Comparison of ENCODE assay signal across 8 mouse cellular contexts in the genomic region with DNA sequence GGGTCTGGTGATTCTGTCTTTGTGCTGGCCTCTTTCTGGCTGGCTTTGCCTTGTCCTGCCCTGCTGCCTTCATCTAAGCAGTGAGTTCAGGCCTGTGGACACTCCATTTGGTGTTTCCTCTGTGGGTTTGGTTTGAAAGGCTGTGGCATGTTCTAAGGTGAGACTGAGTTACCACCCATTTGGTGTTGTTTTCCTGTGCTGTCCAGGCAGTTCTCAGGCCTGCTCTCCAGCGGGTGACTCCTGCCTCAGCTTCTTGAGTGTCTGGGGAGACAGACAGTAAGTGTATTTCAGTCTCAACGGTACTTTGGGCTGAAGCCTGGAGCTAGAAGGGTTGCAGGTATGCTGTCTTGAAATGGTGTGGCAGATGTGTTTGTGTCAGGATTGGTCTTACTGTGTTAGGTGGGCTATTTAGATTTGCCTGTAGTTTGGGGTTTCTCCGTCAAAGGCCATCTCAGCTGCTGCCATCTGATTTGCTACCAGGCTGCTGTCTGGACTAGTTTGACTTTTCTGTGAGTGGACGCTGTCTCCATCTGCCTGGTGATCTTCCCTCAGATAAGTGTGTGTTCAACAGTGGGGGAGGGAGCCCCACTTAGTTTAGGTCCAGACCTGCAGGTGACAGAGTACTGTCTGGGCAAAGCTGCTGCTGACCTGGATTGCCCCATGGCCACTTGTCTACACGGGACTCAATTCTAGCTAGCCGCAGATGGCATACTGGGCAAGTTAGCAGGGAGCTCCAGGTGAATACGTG. TPM values are rescaled to one million over a fixed set of nuclear protein-coding genes. Genes with fewer than 3 reads are reported as not detected.
A peak's percentile ranks its signal among the peaks of the same experiment; 100 is the strongest.
DNase-seq lines count a peak whose midpoint lies in the region; ATAC-seq and TF ChIP-seq lines count a peak whose summit lies in the region.

No protein-coding gene starts in this region.

- H3K27ac ChIP-seq in testis, adult 2 months (ENCODE audit: control insufficient read depth, insufficient read depth, low read depth, low read length) = 0 out of 2 replicates have a peak overlapping the region, but pooled peaks have one; percentile 11
- H3K27ac ChIP-seq in limb, embryonic 15.5 days = peak overlapping the region; percentile 67

- H3K9me3 ChIP-seq in limb, embryonic 15.5 days = no peaks in the 10 kb centered on the region

- peak; percentile 31 for DNase-seq in cerebellum, adult 9-11 months
- no peak for DNase-seq in cerebellum, postnatal 14 days
- no peak for DNase-seq in testis, postnatal 14 days (ENCODE audit: low spot score)
- DNase-seq in testis, postnatal 10 days (ENCODE audit: low spot score) = no peak
- DNase-seq in adrenal gland, postnatal 4 days (ENCODE audit: low spot score in 2 of 2) = no peak
- DNase-seq in embryo, embryonic 9.5 days (ENCODE audit: extremely low spot score) = no peak

- peaks cover 24% of the 10 kb centered on the region for H3K4me1 ChIP-seq in testis, adult 2 months (ENCODE audit: control insufficient read depth, insufficient read depth, low read length)
- H3K4me1 ChIP-seq in limb, embryonic 15.5 days = peaks cover 66% of the 10 kb centered on the region

- TF ChIP-seq CTCF in testis, adult 2 months (IDR thresholded peaks at IDR 0.05; ENCODE audit: control insufficient read depth, insufficient read depth, insufficient replicate concordance, low read depth, low read length) = no peak

- no peaks in the 10 kb centered on the region for H3K27me3 ChIP-seq in testis, adult 2 months (ENCODE audit: control insufficient read depth, insufficient read depth, low read length)
- H3K27me3 ChIP-seq in limb, embryonic 15.5 days = no peaks in the 10 kb centered on the region

- H3K4me2 ChIP-seq in limb, embryonic 15.5 days = peak overlapping the region; percentile 82

- ATAC-seq in limb, embryonic 15.5 days (ENCODE audit: insufficient number of reproducible peaks, low FRiP score, low TSS enrichment, low read depth) = no peak

- WGBS in limb, embryonic 15.5 days = 33% methylated on average over 7 of the region's 7 CpGs

- peak overlapping the region; percentile 95 for H3K9ac ChIP-seq in limb, embryonic 15.5 days

- H3K4me3 ChIP-seq in testis, adult 2 months (ENCODE audit: control insufficient read depth, low read depth, low read length) = peak overlapping the region; percentile 39
- H3K4me3 ChIP-seq in limb, embryonic 15.5 days = peak overlapping the region; percentile 96

- no peak for TF ChIP-seq POLR2A in testis, adult 2 months (IDR thresholded peaks at IDR 0.05; ENCODE audit: control insufficient read depth, low read depth, low read length)

- H3K36me3 ChIP-seq in testis, adult 2 months (ENCODE audit: control insufficient read depth, insufficient read depth, low read length) = peaks cover 5% of the 10 kb centered on the region
- peaks cover 52% of the 10 kb centered on the region for H3K36me3 ChIP-seq in limb, embryonic 15.5 days

RNA-seq across cellular contexts. Expression of a gene that starts 2.7 kb away (rescaled TPM):
- polyA plus RNA-seq in testis, adult 2 months (2012; rRNA removed) = 125 and 126 TPM in 2 replicates
- polyA plus RNA-seq in limb, embryonic 15.5 days (2015; fragmentation: Nextera tagmentation; extraction: Ambion mirVana) = 301 and 303 TPM in 2 replicates
- total RNA-seq in adrenal gland, postnatal 4 days (2021) = 100 to 1,000 TPM; 344 to 389 TPM

RNA-seq across cellular contexts. Expression of a gene that starts 17.4 kb away (rescaled TPM):
- 0.72 and 0.90 TPM in 2 replicates for polyA plus RNA-seq in testis, adult 2 months (2012; rRNA removed)
- polyA plus RNA-seq in limb, embryonic 15.5 days (2015; fragmentation: Nextera tagmentation; extraction: Ambion mirVana) = 3.7 and 5.1 TPM in 2 replicates
- total RNA-seq in adrenal gland, postnatal 4 days (2021) = 1 to 10 TPM; 2.2 to 7.0 TPM

RNA-seq across cellular contexts. Expression of a gene that starts 17.6 kb away (rescaled TPM):
- 1.6 and 2.7 TPM in 2 replicates for polyA plus RNA-seq in testis, adult 2 months (2012; rRNA removed)
- polyA plus RNA-seq in limb, embryonic 15.5 days (2015; fragmentation: Nextera tagmentation; extraction: Ambion mirVana) = 53.0 and 60.1 TPM in 2 replicates
- 10 to 100 TPM in 1 of 2 experiments, 1 to 10 TPM in 1; 8.6 to 14.8 TPM for total RNA-seq in adrenal gland, postnatal 4 days (2021)

RNA-seq across cellular contexts. Expression of a gene that starts 29.2 kb away (rescaled TPM):
- polyA plus RNA-seq in testis, adult 2 months (2012; rRNA removed) = 0.11 and 0.22 TPM in 2 replicates
- 0.36 and 0.40 TPM in 2 replicates for polyA plus RNA-seq in limb, embryonic 15.5 days (2015; fragmentation: Nextera tagmentation; extraction: Ambion mirVana)
- 1 to 10 TPM in 1 of 2 experiments, under 1 TPM in 1; 0.92 to 5.7 TPM for total RNA-seq in adrenal gland, postnatal 4 days (2021)

RNA-seq across cellular contexts. Expression of a gene that starts 33.8 kb away (rescaled TPM):
- polyA plus RNA-seq in testis, adult 2 months (2012; rRNA removed) = 18.0 and 33.8 TPM in 2 replicates
- polyA plus RNA-seq in limb, embryonic 15.5 days (2015; fragmentation: Nextera tagmentation; extraction: Ambion mirVana) = 0.27 TPM in 1 of 2 replicates, not detected in the other
- 10 to 100 TPM; 13.7 to 25.6 TPM for total RNA-seq in adrenal gland, postnatal 4 days (2021)

Comparison
In these comparisons a context has a peak if more than half of its experiments do, and no peak if none do; other contexts are left out.
1. RNA of a gene that starts 17.6 kb away (polyA plus RNA-seq): 53.0 to 60.1 TPM in limb, embryonic 15.5 days; 1.6 to 2.7 TPM in testis, adult 2 months; every median in the first group is over 10 times any median in the second.